8 mouse cellular contexts compared by ENCODE assay signal in genomic region chr4:149485053-149485824, GRCm38 (mm10). TPM values are rescaled to one million over a fixed set of nuclear protein-coding genes. Genes with fewer than 3 reads are reported as not detected.
A peak's percentile ranks its signal among the peaks of the same experiment; 100 is the strongest.
DNase-seq lines count a peak whose midpoint lies in the region; ATAC-seq and TF ChIP-seq lines count a peak whose summit lies in the region.

Gene Nmnat1, minus strand, starts transcription at chr4:149485202.
Gene Lzic, plus strand, starts transcription at chr4:149485229.

- H3K27ac ChIP-seq in hindbrain, embryonic 14.5 days, result peak within 1 kb of the TSS; percentile 64

- no peak for TF ChIP-seq CTCF in Patski (IDR thresholded peaks at IDR 0.05)

- H3K4me3 ChIP-seq in hindbrain, embryonic 14.5 days (replicated peaks; ENCODE audit: low read length), result peak within 1 kb of the TSS; percentile 74

- H3K4me1 ChIP-seq in hindbrain, embryonic 14.5 days (replicated peaks; ENCODE audit: control insufficient read depth, insufficient read depth, low read length), result peaks cover 15% of the 10 kb centered on the region

- peak; percentile 74 for DNase-seq in Patski (ENCODE audit: low read depth, low spot score)
- peak; percentile 95 to 96 for DNase-seq in cerebellum, postnatal 14 days
- DNase-seq in frontal cortex, postnatal 14 days (ENCODE audit: low spot score in 2 of 2), result peak; percentile 82 to 89
- peak; percentile 93 for DNase-seq in hindbrain, embryonic 14.5 days (ENCODE audit: low spot score)
- DNase-seq in layer of hippocampus, postnatal 36 days, result peak; percentile 89 to 90
- DNase-seq in lung, postnatal 36 days, result peak; percentile 95
- DNase-seq in retina, postnatal 1 day, result peak; percentile 97
- peak; percentile 89 to 90 for DNase-seq in urinary bladder, adult 18-20 months (ENCODE audit: low spot score in 2 of 2)

- ATAC-seq in Patski, result peak; percentile 60
- peak; percentile 98 for ATAC-seq in hindbrain, embryonic 14.5 days (ENCODE audit: low FRiP score)

- peak within 1 kb of the TSS; percentile 79 for H3K4me2 ChIP-seq in hindbrain, embryonic 14.5 days (replicated peaks)

- peak within 1 kb of the TSS; percentile 68 for H3K9ac ChIP-seq in hindbrain, embryonic 14.5 days

- H3K9me3 ChIP-seq in hindbrain, embryonic 14.5 days (ENCODE audit: control insufficient read depth, low read length), result no peaks in the 10 kb centered on the region

- POLR2A ChIA-PET in Patski (lab: Charles Lee), result no interaction called here

- WGBS in hindbrain, embryonic 14.5 days, result under 1% methylated on average over 58 of the region's 60 CpGs

- H3K36me3 ChIP-seq in hindbrain, embryonic 14.5 days (replicated peaks; ENCODE audit: control insufficient read depth, insufficient read depth), result peaks cover 40% of the 10 kb centered on the region

- no peaks in the 10 kb centered on the region for H3K27me3 ChIP-seq in Patski
- H3K27me3 ChIP-seq in hindbrain, embryonic 14.5 days (ENCODE audit: control insufficient read depth, insufficient read depth, low read length), result no peaks in the 10 kb centered on the region

- in situ Hi-C loops in Patski (cut with MboI; ENCODE audit: low pct_unique_long_range_greater_than_20kb), result no loop called here

- CTCF ChIA-PET in Patski (lab: Charles Lee), result interaction anchor here (1.1 kb wide), 1 partner anchor 71 kb away, joined by 3 read pairs; no protein-coding TSS in a partner anchor

RNA-seq across cellular contexts. Expression of gene Nmnat1, which starts in this region (rescaled TPM):
- polyA plus RNA-seq in Patski (2021), result 19.5 TPM
- 7.5 and 8.2 TPM in 2 replicates for polyA plus RNA-seq in hindbrain, embryonic 14.5 days (2014; fragmentation: Nextera tagmentation; extraction: Ambion mirVana)
- 1 to 10 TPM; 8.3 to 8.4 TPM for total RNA-seq in layer of hippocampus, postnatal 36 days (2021)

RNA-seq across cellular contexts. Expression of gene Lzic, which starts in this region (rescaled TPM):
- 27.2 TPM for polyA plus RNA-seq in Patski (2021)
- polyA plus RNA-seq in hindbrain, embryonic 14.5 days (2014; fragmentation: Nextera tagmentation; extraction: Ambion mirVana), result 49.9 and 52.5 TPM in 2 replicates
- total RNA-seq in layer of hippocampus, postnatal 36 days (2021), result 10 to 100 TPM; 19.4 to 23.6 TPM

Comparison
In these comparisons a context has a peak if more than half of its experiments do, and no peak if none do; other contexts are left out.
1. Peak in every context shown above with its lines: DNase-seq, ATAC-seq, H3K4me3 ChIP-seq and H3K27ac ChIP-seq.